Mouse (Mus musculus): ENCODE measurements around the gene Rps5. TPM values are rescaled to one million over a fixed set of nuclear protein-coding genes. Genes with fewer than 3 reads are reported as not detected.
"Not testable (repeated sequence)": the region's sequence is repeated elsewhere in the genome, so short reads cannot be mapped to it uniquely, and the experiment has no call there.

The Rps5 gene
- polyA plus RNA-seq (2014; fragmentation: Nextera tagmentation; extraction: Ambion mirVana), result 910 and 930 TPM in 2 replicates

GRCm38 (mm10) chr7:12921705-12922465 is at the start of gene Rps5:
TSS of gene Rps5 (plus strand) at chr7:12922290.
- peaks cover 4% of the 10 kb centered on the region; the same call in 1 of the 2 replicates for H3K27me3 ChIP-seq (ENCODE audit: control insufficient read depth, insufficient read depth, low read length)
- under 1% methylated on average over 55 of the region's 55 CpGs for WGBS
- H3K27ac ChIP-seq (ENCODE audit: low read depth, low read length), result peak within 1 kb of the TSS; percentile 88
- H3K36me3 ChIP-seq (ENCODE audit: control insufficient read depth, insufficient read depth, low read length), result peaks cover 21% of the 10 kb centered on the region
- ATAC-seq (ENCODE audit: insufficient read depth, low FRiP score, low TSS enrichment) (peak; percentile 99), DNase-seq (ENCODE audit: low spot score) (peak; percentile 97)
- peak within 1 kb of the TSS; percentile 77 for H3K9ac ChIP-seq (ENCODE audit: low read length)
- peak within 1 kb of the TSS; percentile 57 for H3K4me3 ChIP-seq (ENCODE audit: low read depth, low read length)
- H3K4me1 ChIP-seq (ENCODE audit: control insufficient read depth, insufficient read depth, low read length), result peaks cover 8% of the 10 kb centered on the region
- H3K4me2 ChIP-seq (ENCODE audit: low read depth), result peak within 1 kb of the TSS; percentile 90
- no peaks in the 10 kb centered on the region for H3K9me3 ChIP-seq (ENCODE audit: control insufficient read depth, low read length)

DNA sequence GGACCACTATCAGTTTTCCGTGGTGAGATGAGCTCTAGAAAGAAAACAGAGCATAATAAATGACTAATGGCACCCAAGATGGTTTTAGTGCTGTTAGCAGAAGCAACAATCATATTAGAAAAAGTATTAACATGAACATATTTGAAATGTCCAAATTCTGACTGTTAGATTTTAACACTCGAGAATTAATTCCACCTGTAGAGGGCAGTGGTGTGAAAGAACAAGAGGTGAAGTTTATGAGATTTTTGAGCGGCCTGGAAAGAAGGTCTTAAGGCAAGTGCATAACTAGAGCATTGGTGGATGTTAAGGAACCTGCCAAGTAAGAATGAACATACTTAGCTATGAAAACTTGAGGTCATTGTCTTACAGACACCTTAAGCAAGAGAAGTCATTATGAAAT is 47.8 kb upstream of the Rps5 start:
- no peaks in the 10 kb centered on the region for H3K4me1 ChIP-seq (ENCODE audit: control insufficient read depth, insufficient read depth, low read length)
- DNase-seq (ENCODE audit: low spot score), result no peak
- no peaks in the 10 kb centered on the region for H3K9me3 ChIP-seq (ENCODE audit: control insufficient read depth, low read length)
- H3K4me2 ChIP-seq (ENCODE audit: low read depth), result no peak overlapping the region
- H3K36me3 ChIP-seq (ENCODE audit: control insufficient read depth, insufficient read depth, low read length), result no peaks in the 10 kb centered on the region
- no peak overlapping the region for H3K9ac ChIP-seq (ENCODE audit: low read length)
- H3K4me3 ChIP-seq (ENCODE audit: low read depth, low read length), result no peak overlapping the region
- H3K27ac ChIP-seq (ENCODE audit: low read depth, low read length), result no peak overlapping the region
- ATAC-seq (ENCODE audit: insufficient read depth, low FRiP score, low TSS enrichment), result no peak
- no peaks in the 10 kb centered on the region for H3K27me3 ChIP-seq (ENCODE audit: control insufficient read depth, insufficient read depth, low read length)
- 33% methylated on average over 3 of the region's 3 CpGs for WGBS

GRCm38 (mm10) chr7:12880036-12880435 is 42.1 kb upstream of the Rps5 start:
- no peak for ATAC-seq (ENCODE audit: insufficient read depth, low FRiP score, low TSS enrichment)
- Histone ChIP-seq H3K4me3 (ENCODE audit: low read depth, low read length) (no peak overlapping the region), H3K27me3 (ENCODE audit: control insufficient read depth, insufficient read depth, low read length) (no peaks in the 10 kb centered on the region)

GRCm38 (mm10) chr7:12880497-12880896 is 41.6 kb upstream of the Rps5 start:
- Histone ChIP-seq H3K4me3 (ENCODE audit: low read depth, low read length) (peak overlapping the region; percentile 68), H3K4me2 (ENCODE audit: low read depth) (peak overlapping the region; percentile 66), H3K9ac (ENCODE audit: low read length) (0 out of 2 replicates have a peak overlapping the region, but pooled peaks have one; percentile 33)
- H3K9me3 ChIP-seq (ENCODE audit: control insufficient read depth, low read length); H3K27me3 ChIP-seq (ENCODE audit: control insufficient read depth, insufficient read depth, low read length); H3K27ac ChIP-seq (ENCODE audit: low read depth, low read length); H3K4me1 ChIP-seq (ENCODE audit: control insufficient read depth, insufficient read depth, low read length); DNase-seq (ENCODE audit: low spot score); H3K36me3 ChIP-seq (ENCODE audit: control insufficient read depth, insufficient read depth, low read length): not testable (repeated sequence)
- whole genome bisulfite sequencing, result 48% methylated on average over 8 of the region's 8 CpGs
- ATAC-seq (ENCODE audit: insufficient read depth, low FRiP score, low TSS enrichment), result 0 out of 2 replicates have a peak, but pooled peaks have one; percentile 16

More at GRCm38 (mm10) chr7:12880036-12880435, 42.1 kb upstream of the Rps5 start:
- no peak overlapping the region for H3K4me2 ChIP-seq (ENCODE audit: low read depth)
- H3K4me1 ChIP-seq (ENCODE audit: control insufficient read depth, insufficient read depth, low read length), result peaks cover 7% of the 10 kb centered on the region; the same call in 1 of the 2 replicates
- no peak for DNase-seq (ENCODE audit: low spot score)
- no peak overlapping the region for H3K27ac ChIP-seq (ENCODE audit: low read depth, low read length)
- H3K36me3 ChIP-seq (ENCODE audit: control insufficient read depth, insufficient read depth, low read length), result peaks cover 2% of the 10 kb centered on the region; the same call in 1 of the 2 replicates
- no peaks in the 10 kb centered on the region for H3K9me3 ChIP-seq (ENCODE audit: control insufficient read depth, low read length)
- no peak overlapping the region for H3K9ac ChIP-seq (ENCODE audit: low read length)

GRCm38 (mm10) chr7:12880911-12881660 is 41.0 kb upstream of the Rps5 start, which contains the start of gene Zfp128:
TSS of gene Zfp128 (plus strand) at chr7:12881177.
- peak within 1 kb of the TSS; percentile 66 for H3K4me2 ChIP-seq (ENCODE audit: low read depth)
- peak within 1 kb of the TSS; percentile 68 for H3K4me3 ChIP-seq (ENCODE audit: low read depth, low read length)
- peak; percentile 99 for ATAC-seq (ENCODE audit: insufficient read depth, low FRiP score, low TSS enrichment)
- H3K4me1 ChIP-seq (ENCODE audit: control insufficient read depth, insufficient read depth, low read length), result peaks cover 7% of the 10 kb centered on the region; the same call in 1 of the 2 replicates
- H3K27me3 ChIP-seq (ENCODE audit: control insufficient read depth, insufficient read depth, low read length), result no peaks in the 10 kb centered on the region
- H3K9ac ChIP-seq (ENCODE audit: low read length), result peak within 1 kb of the TSS; percentile 73
- H3K9me3 ChIP-seq (ENCODE audit: control insufficient read depth, low read length), result no peaks in the 10 kb centered on the region
- H3K36me3 ChIP-seq (ENCODE audit: control insufficient read depth, insufficient read depth, low read length), result peaks cover 5% of the 10 kb centered on the region; the same call in 1 of the 2 replicates
- no peak within 1 kb of the TSS for H3K27ac ChIP-seq (ENCODE audit: low read depth, low read length)
- DNase-seq (ENCODE audit: low spot score), result peak; percentile 95
- WGBS, result 1% methylated on average over 35 of the region's 35 CpGs

DNA sequence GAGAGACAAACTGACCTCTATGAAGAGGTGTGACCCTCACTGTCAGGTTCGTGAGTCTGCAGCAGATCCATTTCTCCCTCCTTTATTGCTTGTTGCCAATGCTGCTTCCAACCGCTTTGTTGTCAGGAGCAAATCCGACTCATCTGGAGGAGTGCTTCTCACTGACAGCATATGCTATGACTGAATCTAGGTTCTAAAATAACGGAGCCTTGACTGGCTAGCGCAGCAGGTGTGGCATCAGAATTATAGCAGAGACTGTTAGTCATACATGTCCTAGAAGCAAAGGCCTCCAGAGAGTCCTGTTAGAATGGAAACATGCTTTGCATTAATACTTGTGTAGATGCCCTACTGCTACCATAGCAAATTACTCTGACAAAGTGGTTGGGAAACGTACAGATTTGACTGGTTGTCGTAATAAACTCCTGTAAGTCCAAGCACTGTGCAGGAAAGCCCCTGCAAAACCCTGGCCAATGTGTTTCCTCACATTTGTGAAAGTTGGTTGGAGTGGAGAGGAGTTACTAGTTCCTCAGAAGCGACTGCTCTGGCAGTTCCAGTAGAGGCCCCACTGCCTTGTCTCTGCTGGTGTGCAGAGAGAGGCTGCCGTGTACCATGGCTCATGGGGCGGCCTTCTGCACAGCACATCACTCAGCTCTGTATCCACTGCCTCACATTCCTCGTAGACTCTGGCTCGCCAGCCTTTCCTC is 35.4 kb upstream of the Rps5 start:
- Histone ChIP-seq H3K4me3 (ENCODE audit: low read depth, low read length) (no peak overlapping the region), H3K4me2 (ENCODE audit: low read depth) (no peak overlapping the region), H3K36me3 (ENCODE audit: control insufficient read depth, insufficient read depth, low read length) (peaks cover 15% of the 10 kb centered on the region), H3K27me3 (ENCODE audit: control insufficient read depth, insufficient read depth, low read length) (no peaks in the 10 kb centered on the region), H3K9me3 (ENCODE audit: control insufficient read depth, low read length) (no peaks in the 10 kb centered on the region), H3K4me1 (ENCODE audit: control insufficient read depth, insufficient read depth, low read length) (peaks cover 4% of the 10 kb centered on the region; the same call in 1 of the 2 replicates), H3K27ac (ENCODE audit: low read depth, low read length) (no peak overlapping the region), H3K9ac (ENCODE audit: low read length) (no peak overlapping the region)
- WGBS, result 93% methylated on average over 12 of the region's 12 CpGs
- no peak for ATAC-seq (ENCODE audit: insufficient read depth, low FRiP score, low TSS enrichment)
- no peak for DNase-seq (ENCODE audit: low spot score)

- H3K9ac ChIP-seq (ENCODE audit: low read length), result no peak overlapping the region
- no peak overlapping the region for H3K4me2 ChIP-seq (ENCODE audit: low read depth)
- peaks cover 15% of the 10 kb centered on the region for H3K36me3 ChIP-seq (ENCODE audit: control insufficient read depth, insufficient read depth, low read length)
- H3K4me3 ChIP-seq (ENCODE audit: low read depth, low read length), result no peak overlapping the region
- 90% methylated on average over 5 of the region's 5 CpGs for WGBS
- DNase-seq (ENCODE audit: low spot score) (no peak), ATAC-seq (ENCODE audit: insufficient read depth, low FRiP score, low TSS enrichment) (no peak)
- no peaks in the 10 kb centered on the region for H3K9me3 ChIP-seq (ENCODE audit: control insufficient read depth, low read length)
- 0 out of 2 replicates have a peak, but pooled peaks cover 1% of the 10 kb centered on the region for H3K4me1 ChIP-seq (ENCODE audit: control insufficient read depth, insufficient read depth, low read length)
- H3K27ac ChIP-seq (ENCODE audit: low read depth, low read length), result no peak overlapping the region
- H3K27me3 ChIP-seq (ENCODE audit: control insufficient read depth, insufficient read depth, low read length), result no peaks in the 10 kb centered on the region
Observed at GRCm38 (mm10) chr7:12887585-12887984, 34.5 kb upstream of the Rps5 start.

- WGBS, result 94% methylated on average over 14 of the region's 14 CpGs
- Histone ChIP-seq H3K4me2 (ENCODE audit: low read depth) (no peak overlapping the region), H3K4me3 (ENCODE audit: low read depth, low read length) (no peak overlapping the region), H3K4me1 (ENCODE audit: control insufficient read depth, insufficient read depth, low read length) (no peaks in the 10 kb centered on the region), H3K9me3 (ENCODE audit: control insufficient read depth, low read length) (no peaks in the 10 kb centered on the region), H3K36me3 (ENCODE audit: control insufficient read depth, insufficient read depth, low read length) (peaks cover 12% of the 10 kb centered on the region), H3K9ac (ENCODE audit: low read length) (no peak overlapping the region), H3K27me3 (ENCODE audit: control insufficient read depth, insufficient read depth, low read length) (no peaks in the 10 kb centered on the region), H3K27ac (ENCODE audit: low read depth, low read length) (no peak overlapping the region)
- no peak for DNase-seq (ENCODE audit: low spot score)
- ATAC-seq (ENCODE audit: insufficient read depth, low FRiP score, low TSS enrichment), result no peak
Observed at GRCm38 (mm10) chr7:12890928-12891327, 31.2 kb upstream of the Rps5 start.
